Mouse (Mus musculus) cerebellum, postnatal 14 days (tissue): ENCODE data around the gene Angpt4.

Experiments used
- DNase-seq, 2 experiments: peaks; one replicate each; pipeline ENCODE4 v3.0.0; 2021; ENCODE audit warnings: mixed read lengths in 2 of 2

Gene Angpt4

DNA sequence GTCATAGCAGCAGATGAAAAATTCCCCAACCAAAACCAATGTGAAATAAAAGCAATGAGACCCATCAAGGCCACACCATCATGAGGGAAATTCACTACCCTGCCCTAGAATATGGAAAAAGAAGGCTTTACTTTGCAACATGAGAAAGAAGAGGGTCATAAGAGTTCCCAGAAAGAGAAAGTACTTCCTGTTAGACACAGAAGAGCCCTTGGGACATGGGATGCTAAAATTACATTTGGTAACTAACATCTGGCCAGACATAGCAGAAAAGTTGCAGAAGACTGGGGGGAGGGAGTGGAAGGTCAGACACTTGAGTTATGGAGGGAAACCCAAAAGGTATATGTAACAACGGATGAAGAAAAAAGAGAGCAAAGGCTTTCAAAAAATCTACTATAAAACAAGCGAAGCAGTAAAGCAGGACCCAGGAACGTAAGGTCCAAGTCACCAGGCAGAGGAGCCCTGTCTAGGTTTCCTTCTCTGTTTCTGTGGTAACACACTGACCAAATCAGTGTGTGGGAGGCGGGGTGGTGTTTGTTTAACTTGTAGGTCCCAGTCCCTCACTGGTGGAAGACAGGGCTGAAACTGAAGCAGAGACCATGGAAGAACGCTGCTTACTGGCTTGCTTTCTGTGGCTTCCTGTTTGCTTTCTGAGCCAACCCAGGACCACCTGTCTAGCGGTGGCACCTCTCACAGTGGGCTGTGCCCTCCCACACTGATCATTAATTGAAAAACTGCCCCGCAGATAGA lies 74.6 kb downstream of the Angpt4 start:
- DNase-seq: no peak

DNA sequence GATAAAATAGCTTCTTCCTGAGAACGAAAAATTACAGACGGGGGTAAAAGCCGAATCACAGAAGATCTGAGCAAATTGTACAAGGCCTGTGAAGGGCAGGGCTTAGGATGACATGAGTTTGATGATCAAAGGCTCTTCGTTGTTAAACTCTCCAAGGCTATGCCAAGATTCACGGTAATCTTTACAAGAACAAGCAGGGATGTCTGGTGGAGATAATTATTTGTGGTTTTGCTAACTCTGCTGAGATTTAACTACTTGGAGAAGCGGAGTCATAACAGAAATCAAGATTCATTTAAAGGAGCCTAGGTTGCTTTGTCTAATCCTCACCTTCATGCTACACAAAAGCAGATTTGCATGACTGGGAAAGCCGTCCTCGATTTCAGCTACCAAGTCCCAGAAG lies 75.9 kb downstream of the Angpt4 start:
- no peak for DNase-seq

DNA sequence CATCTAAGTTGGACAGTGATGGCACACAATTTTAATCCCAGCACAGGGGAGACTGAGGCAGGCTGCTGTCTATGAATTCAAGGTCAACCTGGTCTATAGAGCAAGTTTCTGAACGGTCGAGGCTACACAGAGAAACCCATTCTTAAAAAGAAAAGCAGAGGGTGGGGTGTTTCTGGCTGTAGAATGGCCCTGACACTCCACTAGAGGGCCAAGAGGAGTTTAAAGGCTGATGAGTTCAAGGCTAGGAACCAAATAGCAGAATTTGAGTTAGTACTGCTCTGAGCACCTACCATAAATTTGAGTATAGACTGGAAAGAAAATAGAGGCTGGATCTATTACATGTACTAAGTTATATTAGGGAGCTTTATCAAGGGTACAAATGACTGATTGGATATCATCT lies 78.0 kb downstream of the Angpt4 start:
- no peak for DNase-seq

DNA sequence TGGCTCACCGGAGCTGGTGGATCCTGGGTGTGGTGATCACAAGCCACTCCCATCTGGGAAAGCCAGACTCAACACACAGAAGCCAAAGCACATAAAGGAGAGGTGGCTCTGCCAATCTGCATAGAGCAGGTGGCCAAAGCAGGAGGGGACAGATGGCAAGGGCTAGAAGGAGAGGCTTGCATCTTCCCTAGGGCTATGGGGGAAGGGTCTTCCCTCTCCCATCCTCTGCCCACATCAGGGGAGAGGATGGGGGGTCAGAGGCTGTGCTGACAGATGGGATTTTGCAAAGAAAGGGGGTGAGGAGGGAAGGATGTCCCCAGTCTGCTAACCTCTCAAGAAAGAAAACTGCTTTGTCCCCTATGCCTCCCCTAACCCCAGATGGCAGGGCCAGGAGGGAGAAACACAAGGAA lies 80.0 kb downstream of the Angpt4 start:
- DNase-seq: peak; percentile 79 to 83

DNA sequence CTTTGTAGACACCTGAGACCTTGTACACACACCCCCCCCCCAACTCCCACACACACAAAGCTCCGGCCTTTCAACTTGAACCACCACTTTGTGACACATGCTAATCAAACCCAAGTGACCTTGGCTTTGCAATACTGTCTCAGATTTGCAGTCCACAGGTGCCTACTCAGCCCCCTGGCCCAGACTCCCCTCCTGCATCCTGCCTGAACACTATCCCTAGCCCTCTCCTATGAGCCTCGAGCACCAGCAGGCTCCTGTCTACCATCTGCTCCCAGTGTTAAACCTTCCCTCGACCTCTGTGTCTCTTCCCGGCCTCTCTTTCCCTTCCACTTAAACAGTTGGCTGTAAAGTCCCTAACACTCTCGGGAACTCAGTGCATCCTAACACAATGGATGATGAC lies 80.4 kb downstream of the Angpt4 start:
- no peak for DNase-seq

DNA sequence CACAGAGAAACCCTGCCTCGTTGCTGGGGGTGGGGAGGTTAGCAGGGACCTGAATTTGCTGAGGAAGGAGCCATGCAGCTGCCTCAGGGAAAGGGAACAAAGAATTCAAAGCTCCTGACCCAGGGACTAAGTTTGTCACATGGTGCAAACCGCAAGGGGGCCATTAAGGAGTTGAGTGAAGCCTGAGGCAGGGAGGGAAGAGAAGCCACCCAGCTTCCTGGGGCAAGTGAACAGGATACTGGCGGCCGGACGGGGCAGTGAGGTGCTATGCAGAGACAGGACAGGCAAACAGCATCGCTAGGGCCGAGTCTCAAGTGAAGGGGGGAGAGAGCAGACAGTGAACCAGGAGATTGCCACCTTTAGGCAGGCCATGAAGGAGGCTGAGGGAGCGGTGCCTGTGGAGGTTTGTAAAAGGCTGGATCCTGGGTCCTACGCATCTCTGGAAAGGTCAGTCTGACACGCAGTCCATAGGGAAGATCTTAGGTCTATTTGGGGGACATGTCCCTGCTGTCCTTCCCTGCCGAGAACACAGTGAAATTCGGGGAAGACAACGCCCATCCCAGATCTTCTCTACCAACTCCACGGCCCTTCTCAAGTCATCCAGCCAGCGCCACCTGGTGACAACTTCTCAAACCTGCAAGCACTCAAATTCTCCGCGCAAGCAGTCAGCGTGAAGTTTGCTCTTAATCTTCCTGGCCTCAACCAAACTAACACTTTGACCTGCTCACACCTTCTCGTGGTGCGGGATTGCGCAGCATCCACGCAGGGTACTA lies 83.5 kb downstream of the Angpt4 start:
- peak; percentile 86 to 90 for DNase-seq
